Mouse (Mus musculus) bone marrow macrophage, adult 2 months (primary cell): ENCODE data around the gene Smyd1.

Experiments used
- CTCF ChIP-seq: IDR thresholded peaks from 2 replicates; pipeline ENCODE4 v1.5.1; 2012; ENCODE audit warnings: low read depth, mild to moderate bottlenecking, low read length, moderate library complexity
- POLR2A ChIP-seq: IDR thresholded peaks from 2 replicates; pipeline ENCODE4 v1.6.1; 2012; ENCODE audit warnings: mild to moderate bottlenecking, low read depth, low read length, borderline replicate concordance

DNA sequence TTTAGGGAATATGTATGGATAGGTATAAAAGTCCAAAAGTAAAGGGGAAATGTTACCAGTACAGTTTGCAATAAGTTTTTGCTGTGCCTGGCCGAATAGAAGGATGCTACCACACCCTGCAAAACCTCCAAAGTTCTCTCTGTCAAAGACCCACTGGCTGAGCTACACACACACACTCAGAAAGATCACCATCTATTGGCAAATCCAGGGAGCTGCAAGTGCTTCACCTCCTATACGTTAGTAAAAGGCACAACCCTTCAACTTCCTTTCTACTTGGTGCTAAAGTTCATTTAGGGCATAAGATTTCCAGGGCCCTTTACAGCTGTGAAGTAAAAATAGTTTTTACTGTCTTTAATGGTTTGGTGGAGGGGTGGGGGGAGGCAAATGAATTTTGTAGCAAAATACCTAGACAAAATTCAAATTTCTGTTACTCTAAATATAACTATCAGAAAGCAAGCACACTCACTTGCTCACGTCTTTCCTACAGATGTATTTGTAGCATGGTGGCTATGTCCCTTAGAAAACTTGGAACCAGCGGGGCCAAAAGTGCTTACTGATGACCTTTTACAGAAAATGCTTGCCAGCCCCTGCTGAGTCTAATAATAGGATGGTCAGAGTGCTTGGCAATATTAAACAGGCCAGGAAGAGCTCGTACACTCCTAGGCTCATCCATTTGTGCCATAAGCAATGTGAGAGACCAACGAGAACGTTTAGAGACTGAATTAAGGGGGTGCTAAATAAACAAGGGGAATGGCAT lies 52.9 kb downstream of the Smyd1 start:
- TF ChIP-seq CTCF (no peak), POLR2A (no peak)
